Mouse (Mus musculus) heart, adult 2 months (tissue): ENCODE data around the gene Vars.

Experiments
- CTCF ChIP-seq: fragments of 200-600 bp; IDR thresholded peaks from 2 replicates; pipeline ENCODE4 v1.8.1; 2022; ENCODE audit warnings: antibody characterized with exemption, mild to moderate bottlenecking, moderate library complexity
- EP300 ChIP-seq: fragments of 200-500 bp; IDR thresholded peaks from 2 replicates; pipeline ENCODE4 v1.6.1; 2011; ENCODE audit warnings: low read depth, low read length, control low read depth; ENCODE audit not compliant: insufficient read depth
- POLR2A ChIP-seq: fragments of 200-500 bp; IDR thresholded peaks from 2 replicates; pipeline ENCODE4 v1.6.1; 2011; ENCODE audit warnings: mild to moderate bottlenecking, low read depth, low read length, control low read depth; ENCODE audit not compliant: insufficient read depth

GRCm38 (mm10) chr17:35058911-35059892 is 58.4 kb downstream of the Vars start, which contains the start of gene Ddah2:
- TF ChIP-seq POLR2A (peak; percentile 81), EP300 (peak; percentile 62; the same call in 1 of the 2 replicates), CTCF (peak; percentile 84)
